Mouse (Mus musculus): ENCODE measurements around the gene Atp23. TPM values are rescaled to one million over a fixed set of nuclear protein-coding genes. Genes with fewer than 3 reads are reported as not detected.

Atp23 gene
- total RNA-seq, 2 experiments from 2014 or later, result 1.6 to 2.2 TPM

- intact Hi-C loops (cut with DNase I), result no loop called here
- no peak for DNase-seq
- Histone ChIP-seq H3K27ac (no peak overlapping the region), H3K4me3 (no peak overlapping the region)
- no peak for TF ChIP-seq CTCF (IDR thresholded peaks at IDR 0.05)
Measured at GRCm38 (mm10) chr10:126904221-126904620, 3.1 kb upstream of the Atp23 start.

DNA sequence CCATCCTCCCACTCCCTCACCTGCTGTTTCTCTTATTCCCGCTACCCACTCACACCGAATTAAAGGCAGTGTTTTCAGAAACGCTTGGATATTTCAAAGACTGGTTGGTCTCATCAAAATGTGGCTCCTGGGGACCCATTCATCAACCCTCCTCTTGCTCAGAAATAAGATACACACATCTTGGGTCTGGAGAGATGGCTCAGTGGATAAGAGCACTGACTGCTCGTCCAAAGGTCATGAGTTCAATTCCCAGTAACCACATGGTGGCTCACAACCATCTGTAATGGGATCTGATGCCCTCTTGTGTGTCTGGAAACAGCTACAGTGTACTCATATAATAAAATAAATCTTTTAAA is 311 bp upstream of the Atp23 start:
- TF ChIP-seq CTCF (IDR thresholded peaks at IDR 0.05), result no peak
- intact Hi-C loops (cut with DNase I), result no loop called here
- Histone ChIP-seq H3K4me3 (peak overlapping the region; percentile 87), H3K27ac (peak overlapping the region; percentile 49)
- DNase-seq, result no peak

GRCm38 (mm10) chr10:126895891-126896290 is 5.3 kb downstream of the Atp23 start:
- Histone ChIP-seq H3K4me3 (no peak overlapping the region), H3K27ac (no peak overlapping the region)
- intact Hi-C loops (cut with DNase I), result no loop called here
- no peak for TF ChIP-seq CTCF (IDR thresholded peaks at IDR 0.05)
- no peak for DNase-seq

- Histone ChIP-seq H3K27ac (no peak overlapping the region), H3K4me3 (no peak overlapping the region)
- intact Hi-C loops (cut with DNase I), result no loop called here
- TF ChIP-seq CTCF (IDR thresholded peaks at IDR 0.05), result no peak
- DNase-seq, result no peak
Measured at GRCm38 (mm10) chr10:126894061-126894460, 7.1 kb downstream of the Atp23 start.

DNA sequence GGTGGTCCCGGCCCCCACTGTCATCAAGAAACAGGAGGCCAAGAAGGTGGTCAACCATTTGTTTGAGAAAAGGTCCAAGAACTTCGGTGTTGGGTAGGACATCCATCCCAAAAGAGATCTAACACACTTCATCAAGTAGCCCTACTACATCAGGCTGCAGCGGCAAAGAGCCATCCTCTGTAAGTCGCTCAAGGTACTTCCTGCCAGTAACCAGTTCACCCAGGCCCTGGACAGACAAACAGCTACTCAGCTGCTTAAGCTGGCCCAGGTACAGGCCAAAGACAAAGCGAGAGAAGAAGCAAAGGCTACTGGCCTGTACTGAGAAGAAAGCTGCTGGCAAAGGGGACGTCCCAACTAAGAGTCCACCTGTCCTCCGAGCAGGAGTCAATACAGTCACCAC is 8.0 kb downstream of the Atp23 start:
- no peak overlapping the region for H3K4me3 ChIP-seq
- TF ChIP-seq CTCF (IDR thresholded peaks at IDR 0.05), result no peak
- no peak overlapping the region for H3K27ac ChIP-seq
- intact Hi-C loops (cut with DNase I), result no loop called here
- no peak for DNase-seq

DNA sequence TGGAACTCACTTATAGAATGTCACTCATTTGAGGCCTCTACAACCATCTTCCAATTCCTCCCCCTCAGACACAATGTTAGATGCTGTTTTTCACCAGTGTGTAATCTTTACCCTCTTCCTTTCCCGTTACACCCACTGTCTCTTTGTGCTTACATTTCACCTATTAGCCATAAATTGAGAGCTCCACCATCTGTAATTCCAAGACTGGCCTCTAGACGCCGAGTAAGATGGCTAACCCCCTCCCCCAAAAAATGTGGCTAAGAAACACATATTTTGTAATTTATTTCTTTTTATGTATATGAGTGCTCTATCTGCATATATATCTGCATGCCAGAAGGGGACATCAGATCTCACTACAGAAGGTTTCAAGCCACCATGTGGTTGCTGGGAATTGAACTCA is 27.4 kb downstream of the Atp23 start:
- no peak for DNase-seq
- H3K4me3 ChIP-seq, result no peak overlapping the region
- TF ChIP-seq CTCF (IDR thresholded peaks at IDR 0.05), result no peak
- H3K27ac ChIP-seq, result no peak overlapping the region
- intact Hi-C loops (cut with DNase I), result no loop called here

DNA sequence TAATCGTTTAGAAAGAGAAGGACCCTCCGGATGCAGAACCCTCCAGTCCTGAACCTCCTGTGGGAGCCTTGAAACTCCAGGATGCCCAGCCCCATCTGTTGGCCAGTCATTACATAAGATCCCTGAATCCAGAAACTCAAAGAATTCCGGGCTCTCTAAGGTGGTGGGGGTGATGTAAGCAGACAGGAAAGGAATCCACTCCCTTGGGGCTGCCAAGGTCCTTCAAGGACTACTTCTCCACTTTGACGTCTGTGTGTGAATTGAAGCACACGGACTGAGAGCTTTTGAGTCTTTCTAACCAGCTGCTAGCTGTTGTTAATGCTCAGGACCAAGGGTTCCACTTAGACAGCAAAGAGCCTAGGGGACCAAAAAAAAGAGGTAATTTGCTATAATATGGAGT is 28.9 kb downstream of the Atp23 start:
- Histone ChIP-seq H3K4me3 (no peak overlapping the region), H3K27ac (no peak overlapping the region)
- DNase-seq, result no peak
- intact Hi-C loops (cut with DNase I), result no loop called here
- TF ChIP-seq CTCF (IDR thresholded peaks at IDR 0.05), result no peak

- H3K27ac ChIP-seq, result no peak overlapping the region
- TF ChIP-seq CTCF (IDR thresholded peaks at IDR 0.05), result peak; percentile 82
- H3K4me3 ChIP-seq, result peak overlapping the region; percentile 61
- intact Hi-C loops (cut with DNase I), result loop anchor here (2.0 kb wide), 1 partner anchor 37 kb away; no protein-coding TSS in a partner anchor
- DNase-seq, result peak; percentile 76
Measured at GRCm38 (mm10) chr10:126869372-126870318, 31.5 kb downstream of the Atp23 start.

DNA sequence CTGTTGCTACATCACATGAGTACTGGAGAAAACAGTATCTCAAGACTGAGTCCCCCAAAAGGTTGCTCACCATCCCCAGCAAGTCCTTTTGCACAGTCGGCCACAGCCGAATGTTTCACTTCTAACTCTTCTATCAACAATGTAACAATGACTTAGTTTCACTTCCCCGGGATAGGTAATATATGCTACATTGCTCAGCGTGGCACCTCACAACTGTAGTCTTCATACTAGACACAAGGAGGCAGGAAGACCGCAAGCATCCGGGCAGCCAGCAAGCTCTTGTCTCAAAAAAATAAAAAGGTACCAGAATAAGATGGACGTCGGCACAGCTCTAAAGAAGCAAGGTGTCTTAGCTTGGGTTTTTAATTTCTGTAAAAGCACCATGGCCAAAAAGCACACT is 35.9 kb downstream of the Atp23 start:
- no peak for TF ChIP-seq CTCF (IDR thresholded peaks at IDR 0.05)
- intact Hi-C loops (cut with DNase I), result no loop called here
- Histone ChIP-seq H3K4me3 (no peak overlapping the region), H3K27ac (no peak overlapping the region)
- no peak for DNase-seq

- no peak for TF ChIP-seq CTCF (IDR thresholded peaks at IDR 0.05)
- intact Hi-C loops (cut with DNase I), result no loop called here
- no peak for DNase-seq
- Histone ChIP-seq H3K27ac (no peak overlapping the region), H3K4me3 (no peak overlapping the region)
Measured at GRCm38 (mm10) chr10:126862193-126862592, 39.0 kb downstream of the Atp23 start.

- no peak for DNase-seq
- peak; percentile 52 for TF ChIP-seq CTCF (IDR thresholded peaks at IDR 0.05)
Measured at GRCm38 (mm10) chr10:126853286-126853685, 47.9 kb downstream of the Atp23 start.

GRCm38 (mm10) chr10:126845309-126845911 is 55.7 kb downstream of the Atp23 start:
- intact Hi-C loops (cut with DNase I), result no loop called here
- Histone ChIP-seq H3K27ac (peak overlapping the region; percentile 7), H3K4me3 (peak overlapping the region; percentile 1; the same call in 1 of the 2 replicates)
- TF ChIP-seq CTCF (IDR thresholded peaks at IDR 0.05), result no peak
- no peak for DNase-seq

More at GRCm38 (mm10) chr10:126853286-126853685, 47.9 kb downstream of the Atp23 start:
- H3K27ac ChIP-seq, result no peak overlapping the region
- intact Hi-C loops (cut with DNase I), result no loop called here
- no peak overlapping the region for H3K4me3 ChIP-seq

GRCm38 (mm10) chr10:126844689-126845088 is 56.5 kb downstream of the Atp23 start:
- TF ChIP-seq CTCF (IDR thresholded peaks at IDR 0.05), result peak; percentile 53
- peak; percentile 38 for DNase-seq
- intact Hi-C loops (cut with DNase I), result no loop called here
- Histone ChIP-seq H3K27ac (no peak overlapping the region), H3K4me3 (peak overlapping the region; percentile 14; the same call in 1 of the 2 replicates)

All from gastrocnemius, adult 2 months (tissue).